ENCODE assay signal across 22 mouse cellular contexts in genomic region chr7:73640194-73640593, GRCm38 (mm10).
"Had no signal": no experiment of that assay in that cellular context is flagged by ENCODE, and none has a peak within 500 bp of the region (broad histone marks: within the 10 kb centered on the region; RNA-seq: fewer than 3 reads in every experiment).

No protein-coding gene starts in this region.

- DNase-seq: kidney, adult 9 months; kidney, postnatal 14 days; kidney, postnatal 4 days; left cerebral cortex, postnatal 4 days; liver, postnatal 0 days; lung, embryonic 14.5 days; retina, postnatal 1 day; right cerebral cortex, postnatal 25 days; spleen, adult 18-20 months; thymus, adult 18-20 months; thymus, postnatal 36 days had no signal

- H3K9me3 ChIP-seq: limb, embryonic 12.5 days; limb, embryonic 15.5 days; midbrain, embryonic 12.5 days; neural tube, embryonic 13.5 days; stomach, embryonic 15.5 days had no signal

- H3K36me3 ChIP-seq: limb, embryonic 12.5 days; limb, embryonic 15.5 days; midbrain, embryonic 12.5 days; neural tube, embryonic 13.5 days; stomach, embryonic 15.5 days had no signal

- ATAC-seq: liver, postnatal 0 days; lung, postnatal 0 days; midbrain, embryonic 16.5 days had no signal

- H3K4me2 ChIP-seq: limb, embryonic 12.5 days; limb, embryonic 15.5 days; liver, embryonic 11.5 days; lung, embryonic 14.5 days; midbrain, embryonic 12.5 days; neural tube, embryonic 13.5 days; stomach, embryonic 15.5 days had no signal

- H3K27ac ChIP-seq: limb, embryonic 12.5 days; limb, embryonic 15.5 days; liver, embryonic 14.5 days; macrophage; midbrain, embryonic 12.5 days; neural tube, embryonic 13.5 days; stomach, embryonic 15.5 days had no signal

- H3K4me1 ChIP-seq: limb, embryonic 12.5 days; limb, embryonic 15.5 days; stomach, embryonic 15.5 days had no signal

- H3K4me3 ChIP-seq: limb, embryonic 12.5 days; limb, embryonic 15.5 days; midbrain, embryonic 12.5 days; myocyte; neural tube, embryonic 13.5 days; stomach, embryonic 15.5 days had no signal

- H3K27me3 ChIP-seq: limb, embryonic 12.5 days; limb, embryonic 15.5 days; stomach, embryonic 15.5 days had no signal

- H3K9ac ChIP-seq: limb, embryonic 12.5 days; limb, embryonic 15.5 days; liver, embryonic 14.5 days; liver, postnatal 0 days; lung, embryonic 14.5 days; midbrain, embryonic 12.5 days; neural tube, embryonic 13.5 days; stomach, embryonic 15.5 days had no signal
